19 mouse cellular contexts compared by ENCODE assay signal in genomic region chr3:108259319-108259718, GRCm38 (mm10). TPM values are rescaled to one million over a fixed set of nuclear protein-coding genes. Genes with fewer than 3 reads are reported as not detected.
A peak's percentile ranks its signal among the peaks of the same experiment; 100 is the strongest.
DNase-seq lines count a peak whose midpoint lies in the region; ATAC-seq and TF ChIP-seq lines count a peak whose summit lies in the region.
"Had no signal": no experiment of that assay in that cellular context is flagged by ENCODE, and none has a peak within 500 bp of the region (broad histone marks: within the 10 kb centered on the region; RNA-seq: fewer than 3 reads in every experiment).

No protein-coding gene starts in this region.

- DNase-seq in heart, postnatal 36 days, result no peak
- no peak for DNase-seq in ES-E14 (ENCODE audit: low read depth, low spot score)
- DNase-seq in c-Kit-positive CD71-positive TER-119-positive erythroid progenitor cells, embryonic 14.5 days (ENCODE audit: low spot score), result peak; percentile 41
- DNase-seq in cerebellum, postnatal 14 days, result no peak
- no peak for DNase-seq in gastrocnemius, adult 2 months
- DNase-seq in left cerebral cortex, postnatal 36 days (ENCODE audit: low spot score in 2 of 2), result no peak
- DNase-seq: adrenal gland, postnatal 25 days; B cell, adult 2 months; cerebellum, adult 11 months; forebrain, postnatal 0 days; gastrocnemius, postnatal 10 days; kidney, adult 11 months; kidney, postnatal 4 days had no signal

- peaks cover 15% of the 10 kb centered on the region for H3K4me1 ChIP-seq in heart, embryonic 12.5 days (replicated peaks)
- H3K4me1 ChIP-seq in ES-E14 (ENCODE audit: control insufficient read depth in 2 of 2, insufficient read depth in 2 of 2, low read length in 2 of 2, poor library complexity in 1 of 2), result peaks cover 4% of the 10 kb centered on the region in 2 experiments; a peak in 1 of 4 replicates
- H3K4me1 ChIP-seq in liver, embryonic 16.5 days (ENCODE audit: control insufficient read depth, low read depth, low read length), result peaks cover 14% of the 10 kb centered on the region

- in situ Hi-C loops in ES-E14 (cut with MboI; ENCODE audit: low sequenced_read_pairs in 2 of 2, unreplicated experiment in 2 of 2), result no loop called here

- TF ChIP-seq CTCF in gastrocnemius, adult 2 months (IDR thresholded peaks at IDR 0.05), result no peak

- 53% methylated on average over 3 of the region's 3 CpGs for WGBS in heart, embryonic 12.5 days
- WGBS in liver, embryonic 16.5 days (ENCODE audit: insufficient replicate concordance), result 30% methylated on average over 3 of the region's 3 CpGs

- ATAC-seq in heart, embryonic 12.5 days (ENCODE audit: insufficient number of reproducible peaks, low FRiP score), result peak; percentile 70
- no peak for ATAC-seq in liver, embryonic 16.5 days (ENCODE audit: low read depth)
- ATAC-seq: forebrain, postnatal 0 days had no signal

- H3K27me3 ChIP-seq in heart, embryonic 12.5 days (replicated peaks), result no peaks in the 10 kb centered on the region
- no peaks in the 10 kb centered on the region for H3K27me3 ChIP-seq in liver, embryonic 16.5 days (ENCODE audit: control insufficient read depth, insufficient read depth, low read depth, low read length)
- H3K27me3 ChIP-seq: heart, embryonic 15.5 days; hindbrain, embryonic 13.5 days; limb, embryonic 12.5 days had no signal

- peaks cover 15% of the 10 kb centered on the region for H3K36me3 ChIP-seq in heart, embryonic 12.5 days
- H3K36me3 ChIP-seq in ES-E14 (ENCODE audit: control insufficient read depth, insufficient read depth, low read length, poor library complexity, severe bottlenecking), result peaks cover 9% of the 10 kb centered on the region
- peaks cover 10% of the 10 kb centered on the region; the same call in 1 of the 2 replicates for H3K36me3 ChIP-seq in liver, embryonic 16.5 days (ENCODE audit: control insufficient read depth, insufficient read depth)

- no peak overlapping the region for H3K27ac ChIP-seq in heart, embryonic 12.5 days (ENCODE audit: poor library complexity, severe bottlenecking)
- no peak overlapping the region for H3K27ac ChIP-seq in ES-E14 (ENCODE audit: insufficient read depth, low read depth, low read length, poor library complexity, severe bottlenecking)
- H3K27ac ChIP-seq in liver, embryonic 16.5 days (ENCODE audit: low read length), result no peak overlapping the region
- H3K27ac ChIP-seq in gastrocnemius, adult 2 months, result no peak overlapping the region
- H3K27ac ChIP-seq: heart, embryonic 15.5 days; hindbrain, embryonic 13.5 days; limb, embryonic 12.5 days had no signal

- H3K4me2 ChIP-seq in heart, embryonic 12.5 days, result peak overlapping the region; percentile 48; the same call in 1 of the 2 replicates
- peak overlapping the region; percentile 77; the same call in 1 of the 2 replicates for H3K4me2 ChIP-seq in liver, embryonic 16.5 days (ENCODE audit: low read depth, low read length)

- no peak overlapping the region for H3K9ac ChIP-seq in heart, embryonic 12.5 days
- H3K9ac ChIP-seq in ES-E14 (ENCODE audit: insufficient read depth, low read depth, low read length, poor library complexity, severe bottlenecking), result no peak overlapping the region; the same call in 1 of the 2 replicates
- no peak overlapping the region for H3K9ac ChIP-seq in liver, embryonic 16.5 days (ENCODE audit: low read depth, low read length)
- H3K9ac ChIP-seq: forebrain, postnatal 0 days; heart, embryonic 15.5 days; limb, embryonic 12.5 days had no signal

- intact Hi-C loops in heart, postnatal 36 days (cut with DNase I), result no loop called here
- intact Hi-C loops in gastrocnemius, adult 2 months (cut with DNase I), result loop anchor here (10.0 kb wide), 1 partner anchor 95 kb away; no protein-coding TSS in a partner anchor
- intact Hi-C loops in left cerebral cortex, postnatal 36 days (cut with DNase I), result loop anchor here (5.0 kb wide), 1 partner anchor 97 kb away; no protein-coding TSS in a partner anchor

- no peak overlapping the region for H3K4me3 ChIP-seq in heart, embryonic 12.5 days
- no peak overlapping the region for H3K4me3 ChIP-seq in ES-E14 (ENCODE audit: insufficient read depth in 1 of 2, low read depth in 1 of 2, low read length in 2 of 2, poor library complexity in 1 of 2, severe bottlenecking in 1 of 2)
- H3K4me3 ChIP-seq in liver, embryonic 16.5 days (ENCODE audit: low read depth, low read length), result no peak overlapping the region
- H3K4me3 ChIP-seq in gastrocnemius, adult 2 months, result no peak overlapping the region
- H3K4me3 ChIP-seq: heart, embryonic 15.5 days; hindbrain, embryonic 13.5 days; limb, embryonic 12.5 days had no signal

- H3K9me3 ChIP-seq in heart, embryonic 12.5 days (replicated peaks), result no peaks in the 10 kb centered on the region
- no peaks in the 10 kb centered on the region for H3K9me3 ChIP-seq in ES-E14 (ENCODE audit: control insufficient read depth, insufficient read depth, low read depth, low read length)
- H3K9me3 ChIP-seq in liver, embryonic 16.5 days (replicated peaks; ENCODE audit: control insufficient read depth, low read length), result no peaks in the 10 kb centered on the region
- H3K9me3 ChIP-seq: heart, embryonic 15.5 days; hindbrain, embryonic 13.5 days; limb, embryonic 12.5 days had no signal

TF ChIP-seq in ES-E14, 5 proteins besides CTCF, POLR2A, EP300 and RAD21:
- TF ChIP-seq HCFC1 (IDR thresholded peaks at IDR 0.05; ENCODE audit: borderline replicate concordance, insufficient read depth, low read length), result no peak
- no peak for TF ChIP-seq CHD2 (IDR thresholded peaks at IDR 0.05; ENCODE audit: low read depth, low read length)
- no peak for TF ChIP-seq ZNF384 (IDR thresholded peaks at IDR 0.05; ENCODE audit: low read depth, low read length)
- peak; percentile 67 for TF ChIP-seq MAFK (IDR thresholded peaks at IDR 0.05; ENCODE audit: insufficient read depth, low read depth, low read length)
- TF ChIP-seq ZC3H11A (IDR thresholded peaks at IDR 0.05; ENCODE audit: borderline replicate concordance, low read depth, low read length), result no peak

RNA-seq across cellular contexts. Expression of gene Psma5, which starts 2.6 kb away (rescaled TPM):
- 193 and 194 TPM in 2 replicates for polyA plus RNA-seq in heart, embryonic 12.5 days (2016; fragmentation: Nextera tagmentation; extraction: Ambion mirVana)
- total RNA-seq in heart, postnatal 36 days (2021), result 10 to 100 TPM; 54.3 to 55.2 TPM
- total RNA-seq in ES-E14 (2012; rRNA removed), result 172 and 248 TPM in 2 replicates
- 126 and 136 TPM in 2 replicates for polyA plus RNA-seq in liver, embryonic 16.5 days (2015; fragmentation: Nextera tagmentation; extraction: Ambion mirVana)
- 10 to 100 TPM; 51.8 to 55.7 TPM for total RNA-seq in gastrocnemius, adult 2 months (2021)
- total RNA-seq in left cerebral cortex, postnatal 36 days (2021), result 10 to 100 TPM; 68.7 to 77.3 TPM

RNA-seq across cellular contexts. Expression of gene Sort1, which starts 24.6 kb away (rescaled TPM):
- polyA plus RNA-seq in heart, embryonic 12.5 days (2016; fragmentation: Nextera tagmentation; extraction: Ambion mirVana), result 31.9 and 32.4 TPM in 2 replicates
- 10 to 100 TPM; 18.7 to 20.3 TPM for total RNA-seq in heart, postnatal 36 days (2021)
- 21.2 and 30.5 TPM in 2 replicates for total RNA-seq in ES-E14 (2012; rRNA removed)
- 1.8 and 2.5 TPM in 2 replicates for polyA plus RNA-seq in liver, embryonic 16.5 days (2015; fragmentation: Nextera tagmentation; extraction: Ambion mirVana)
- total RNA-seq in gastrocnemius, adult 2 months (2021), result 10 to 100 TPM; 28.4 to 56.4 TPM
- total RNA-seq in left cerebral cortex, postnatal 36 days (2021), result 100 to 1,000 TPM; 299 to 314 TPM

RNA-seq across cellular contexts. Expression of gene Sypl2, which starts 32.9 kb away (rescaled TPM):
- polyA plus RNA-seq in heart, embryonic 12.5 days (2016; fragmentation: Nextera tagmentation; extraction: Ambion mirVana), result 3.2 and 3.3 TPM in 2 replicates
- under 1 TPM; 0.70 to 0.80 TPM for total RNA-seq in heart, postnatal 36 days (2021)
- 0.62 and 1.6 TPM in 2 replicates for total RNA-seq in ES-E14 (2012; rRNA removed)
- 0.20 and 0.71 TPM in 2 replicates for polyA plus RNA-seq in liver, embryonic 16.5 days (2015; fragmentation: Nextera tagmentation; extraction: Ambion mirVana)
- 100 to 1,000 TPM; 321 to 322 TPM for total RNA-seq in gastrocnemius, adult 2 months (2021)
- total RNA-seq in left cerebral cortex, postnatal 36 days (2021), result 1 to 10 TPM; 1.0 to 1.9 TPM
- total RNA-seq: neutrophil, adult 5-6 weeks had no signal

RNA-seq across cellular contexts. Expression of gene Atxn7l2, which starts 48.6 kb away (rescaled TPM):
- polyA plus RNA-seq in heart, embryonic 12.5 days (2016; fragmentation: Nextera tagmentation; extraction: Ambion mirVana), result 8.9 and 9.1 TPM in 2 replicates
- total RNA-seq in heart, postnatal 36 days (2021), result 1 to 10 TPM; 2.6 to 3.2 TPM
- total RNA-seq in ES-E14 (2012; rRNA removed), result 9.1 and 9.5 TPM in 2 replicates
- polyA plus RNA-seq in liver, embryonic 16.5 days (2015; fragmentation: Nextera tagmentation; extraction: Ambion mirVana), result 2.0 and 2.1 TPM in 2 replicates
- 1 to 10 TPM; 6.4 to 8.6 TPM for total RNA-seq in gastrocnemius, adult 2 months (2021)
- 10 to 100 TPM; 20.5 to 32.5 TPM for total RNA-seq in left cerebral cortex, postnatal 36 days (2021)

RNA-seq across cellular contexts. Expression of gene Cyb561d1, which starts 58.3 kb away (rescaled TPM):
- 3.4 and 3.7 TPM in 2 replicates for polyA plus RNA-seq in heart, embryonic 12.5 days (2016; fragmentation: Nextera tagmentation; extraction: Ambion mirVana)
- total RNA-seq in heart, postnatal 36 days (2021), result 1 to 10 TPM; 5.3 to 5.5 TPM
- 2.2 and 3.9 TPM in 2 replicates for total RNA-seq in ES-E14 (2012; rRNA removed)
- polyA plus RNA-seq in liver, embryonic 16.5 days (2015; fragmentation: Nextera tagmentation; extraction: Ambion mirVana), result 1.9 TPM in 2 replicates
- 1 to 10 TPM; 2.8 to 3.8 TPM for total RNA-seq in gastrocnemius, adult 2 months (2021)
- total RNA-seq in left cerebral cortex, postnatal 36 days (2021), result 10 to 100 TPM; 15.0 to 21.4 TPM

Comparison
In these comparisons a context has a peak if more than half of its experiments do, and no peak if none do; other contexts are left out.
1. RNA of gene Sypl2, which starts 32.9 kb away (total RNA-seq): 321 to 322 TPM in gastrocnemius, adult 2 months; 1.0 to 1.9 TPM in left cerebral cortex, postnatal 36 days, 0.70 to 0.80 TPM in heart, postnatal 36 days and 0.62 to 1.6 TPM in ES-E14; every median in the first group is over 100 times any median in the second.